Mouse (Mus musculus) midbrain, embryonic 12.5 days (tissue): Measurements from ENCODE around the gene Keap1. TPM values are rescaled to one million over a fixed set of nuclear protein-coding genes. Genes with fewer than 3 reads are reported as not detected.
"Not testable (repeated sequence)": the region's sequence is repeated elsewhere in the genome, so short reads cannot be mapped to it uniquely, and the experiment has no call there.

Experiments
- ATAC-seq: fragments of 200-750 bp; cut with Nextera tagmentation; 2 replicates; pipeline ENCODE4 v1.8.0; 2017; ENCODE audit warnings: low read depth, moderate TSS enrichment, moderate library complexity; ENCODE audit not compliant: low FRiP score
- H3K27ac ChIP-seq: fragments of 300-500 bp; sonication (generic); replicated peaks from 2 replicates; pipeline ENCODE4 v1.5.1; 2016; ENCODE audit warnings: mild to moderate bottlenecking
- H3K27me3 ChIP-seq: fragments of 300-500 bp; sonication (generic); 2 replicates; pipeline ENCODE4 v1.6.1; 2016; ENCODE audit warnings: mild to moderate bottlenecking
- H3K36me3 ChIP-seq: fragments of 300-500 bp; sonication (generic); 2 replicates; pipeline ENCODE4 v1.6.1; 2016
- H3K4me1 ChIP-seq: fragments of 300-500 bp; sonication (generic); 2 replicates; pipeline ENCODE4 v1.6.1; 2016
- H3K4me2 ChIP-seq: fragments of 300-500 bp; sonication (generic); replicated peaks from 2 replicates; pipeline ENCODE4 v1.6.1; 2016; ENCODE audit warnings: mild to moderate bottlenecking, moderate library complexity
- H3K4me3 ChIP-seq: fragments of 300-500 bp; sonication (generic); 2 replicates; pipeline ENCODE4 v1.5.1; 2016; ENCODE audit warnings: mild to moderate bottlenecking
- H3K9ac ChIP-seq: fragments of 300-500 bp; sonication (generic); replicated peaks from 2 replicates; pipeline ENCODE4 v1.6.1; 2016; ENCODE audit warnings: mild to moderate bottlenecking, moderate library complexity
- H3K9me3 ChIP-seq: fragments of 300-500 bp; sonication (generic); 2 replicates; pipeline ENCODE4 v1.6.1; 2016; ENCODE audit warnings: mild to moderate bottlenecking
- WGBS: fragments of 180-500 bp; shearing (Covaris S2); methylation state at CpG from one replicate; pipeline ENCODE4 v1.1.7; 2016; 5-methylcytosine and 5-hydroxymethylcytosine counted together
- polyA plus RNA-seq: library from polyadenylated mRNA; unstranded; fragments of >200 nt; fragmentation: Nextera tagmentation; extraction: Ambion mirVana; gene quantifications from 2 replicates; pipeline ENCODE4 v1.2.1, GENCODE M21; 2016

Gene Keap1
- polyA plus RNA-seq, 1 experiment from 2014 or later: 52.6 TPM

- H3K9ac ChIP-seq: no peak overlapping the region
- WGBS: 83% methylated on average over 7 of the region's 7 CpGs
- H3K27me3 ChIP-seq: no peaks in the 10 kb centered on the region
- H3K4me2 ChIP-seq: no peak overlapping the region
- H3K4me3 ChIP-seq: no peak overlapping the region
- no peaks in the 10 kb centered on the region for H3K4me1 ChIP-seq
- H3K27ac ChIP-seq: no peak overlapping the region
- H3K36me3 ChIP-seq: peaks cover 96% of the 10 kb centered on the region
- ATAC-seq: no peak
- no peaks in the 10 kb centered on the region for H3K9me3 ChIP-seq
Measured at GRCm38 (mm10) chr9:21273520-21274228, 34.5 kb upstream of the Keap1 start.

GRCm38 (mm10) chr9:21273094-21273493, 33.9 kb upstream of the Keap1 start:
- WGBS: 85% methylated on average over 8 of the region's 8 CpGs
- no peaks in the 10 kb centered on the region for H3K27me3 ChIP-seq
- no peaks in the 10 kb centered on the region for H3K4me1 ChIP-seq
- no peak overlapping the region for H3K9ac ChIP-seq
- H3K4me2 ChIP-seq: no peak overlapping the region
- ATAC-seq: no peak
- H3K9me3 ChIP-seq: no peaks in the 10 kb centered on the region
- no peak overlapping the region for H3K4me3 ChIP-seq
- H3K36me3 ChIP-seq: peaks cover 98% of the 10 kb centered on the region
- no peak overlapping the region for H3K27ac ChIP-seq

- Histone ChIP-seq H3K4me2 (no peak overlapping the region), H3K36me3 (peaks cover 95% of the 10 kb centered on the region), H3K4me3 (no peak overlapping the region), H3K27me3 (no peaks in the 10 kb centered on the region), H3K9ac (no peak overlapping the region; the same call in 1 of the 2 replicates), H3K4me1 (no peaks in the 10 kb centered on the region), H3K9me3 (no peaks in the 10 kb centered on the region), H3K27ac (no peak overlapping the region)
- no peak for ATAC-seq
- 92% methylated on average over 9 of the region's 9 CpGs for WGBS
Measured at GRCm38 (mm10) chr9:21272391-21272790, 33.2 kb upstream of the Keap1 start.

GRCm38 (mm10) chr9:21269590-21269989, 30.4 kb upstream of the Keap1 start:
- ATAC-seq: not testable (repeated sequence)
- H3K36me3 ChIP-seq: peaks cover 74% of the 10 kb centered on the region
- 91% methylated on average over 5 of the region's 5 CpGs for WGBS

GRCm38 (mm10) chr9:21268305-21268704, 29.1 kb upstream of the Keap1 start:
- H3K4me2 ChIP-seq: no peak overlapping the region
- H3K9ac ChIP-seq: no peak overlapping the region
- WGBS: 92% methylated on average over 16 of the region's 16 CpGs
- H3K4me3 ChIP-seq: no peak overlapping the region
- no peak overlapping the region for H3K27ac ChIP-seq
- no peaks in the 10 kb centered on the region for H3K9me3 ChIP-seq
- H3K27me3 ChIP-seq: no peaks in the 10 kb centered on the region
- H3K36me3 ChIP-seq: peaks cover 61% of the 10 kb centered on the region
- ATAC-seq: no peak
- H3K4me1 ChIP-seq: peaks cover 19% of the 10 kb centered on the region

More at GRCm38 (mm10) chr9:21269590-21269989, 30.4 kb upstream of the Keap1 start:
- H3K4me3 ChIP-seq, H3K9me3 ChIP-seq, H3K9ac ChIP-seq, H3K4me2 ChIP-seq, H3K27me3 ChIP-seq, H3K27ac ChIP-seq: not testable (repeated sequence)
- H3K4me1 ChIP-seq: peaks cover 16% of the 10 kb centered on the region

GRCm38 (mm10) chr9:21266889-21267288, 27.7 kb upstream of the Keap1 start:
- 92% methylated on average over 5 of the region's 5 CpGs for WGBS
- H3K9ac ChIP-seq: no peak overlapping the region
- H3K4me2 ChIP-seq: 0 out of 2 replicates have a peak overlapping the region, but pooled peaks have one; percentile 75
- no peak for ATAC-seq
- H3K9me3 ChIP-seq: no peaks in the 10 kb centered on the region
- peaks cover 47% of the 10 kb centered on the region for H3K36me3 ChIP-seq
- no peaks in the 10 kb centered on the region for H3K27me3 ChIP-seq
- H3K27ac ChIP-seq: no peak overlapping the region
- peak overlapping the region; percentile 71; the same call in 1 of the 2 replicates for H3K4me3 ChIP-seq
- H3K4me1 ChIP-seq: peaks cover 19% of the 10 kb centered on the region

GRCm38 (mm10) chr9:21265611-21266010, 26.4 kb upstream of the Keap1 start:
- H3K27me3 ChIP-seq: no peaks in the 10 kb centered on the region
- WGBS: 7% methylated on average over 11 of the region's 11 CpGs
- H3K27ac ChIP-seq: no peak overlapping the region
- H3K4me1 ChIP-seq: peaks cover 19% of the 10 kb centered on the region
- no peaks in the 10 kb centered on the region for H3K9me3 ChIP-seq
- peaks cover 35% of the 10 kb centered on the region for H3K36me3 ChIP-seq
- H3K9ac ChIP-seq: peak overlapping the region; percentile 84
- peak overlapping the region; percentile 71 for H3K4me3 ChIP-seq
- peak overlapping the region; percentile 75 for H3K4me2 ChIP-seq
- ATAC-seq: peak; percentile 41; the same call in 1 of the 2 replicates

- Histone ChIP-seq H3K4me1 (peaks cover 19% of the 10 kb centered on the region), H3K27me3 (peaks cover 3% of the 10 kb centered on the region; the same call in 1 of the 2 replicates), H3K9ac (peak within 1 kb of the TSS; percentile 84), H3K4me2 (peak within 1 kb of the TSS; percentile 75), H3K4me3 (peak within 1 kb of the TSS; percentile 71), H3K9me3 (no peaks in the 10 kb centered on the region), H3K27ac (peak within 1 kb of the TSS; percentile 73), H3K36me3 (peaks cover 29% of the 10 kb centered on the region)
- peak; percentile 98 for ATAC-seq
- WGBS: under 1% methylated on average over 49 of the region's 49 CpGs
Measured at GRCm38 (mm10) chr9:21265000-21265561, 25.9 kb upstream of the Keap1 start, which contains the start of gene Atg4d. Gene Atg4d, plus strand, starts transcription at chr9:21265293.

- Histone ChIP-seq H3K36me3 (peaks cover 24% of the 10 kb centered on the region), H3K9ac (peak overlapping the region; percentile 56), H3K27ac (peak overlapping the region; percentile 73), H3K4me3 (peak overlapping the region; percentile 71), H3K9me3 (no peaks in the 10 kb centered on the region), H3K27me3 (peaks cover 7% of the 10 kb centered on the region; the same call in 1 of the 2 replicates), H3K4me1 (peaks cover 19% of the 10 kb centered on the region), H3K4me2 (peak overlapping the region; percentile 75)
- 16% methylated on average over 17 of the region's 17 CpGs for WGBS
- ATAC-seq: peak; percentile 32
Measured at GRCm38 (mm10) chr9:21264272-21264999, 25.3 kb upstream of the Keap1 start.

- no peak for ATAC-seq
- Histone ChIP-seq H3K27ac (no peak overlapping the region), H3K9me3 (no peaks in the 10 kb centered on the region), H3K4me1 (peaks cover 17% of the 10 kb centered on the region), H3K9ac (no peak overlapping the region), H3K36me3 (0 out of 2 replicates have a peak, but pooled peaks cover 2% of the 10 kb centered on the region), H3K27me3 (peaks cover 10% of the 10 kb centered on the region), H3K4me3 (no peak overlapping the region), H3K4me2 (no peak overlapping the region)
- 58% methylated on average over 2 of the region's 2 CpGs for WGBS
Measured at GRCm38 (mm10) chr9:21261831-21262230, 22.7 kb upstream of the Keap1 start.

- WGBS: 80% methylated on average over 6 of the region's 6 CpGs
- no peak overlapping the region for H3K9ac ChIP-seq
- no peak overlapping the region for H3K4me3 ChIP-seq
- H3K9me3 ChIP-seq: no peaks in the 10 kb centered on the region
- H3K36me3 ChIP-seq: no peaks in the 10 kb centered on the region
- H3K27me3 ChIP-seq: peaks cover 10% of the 10 kb centered on the region
- no peak overlapping the region for H3K4me2 ChIP-seq
- no peak overlapping the region for H3K27ac ChIP-seq
- ATAC-seq: no peak
- H3K4me1 ChIP-seq: peaks cover 4% of the 10 kb centered on the region; the same call in 1 of the 2 replicates
Measured at GRCm38 (mm10) chr9:21260491-21261040, 21.4 kb upstream of the Keap1 start.
